Mouse (Mus musculus) CH12.LX (cell line): ENCODE measurements at regions not wholly inside any gene's neighbourhood (a gene's known extent, or its start where the extent isn't known, plus 50 kb on each side); places are given as distances from the start of the nearest gene placed in this dataset.

ENCODE experiments used
- DNase-seq: peaks from one replicate; pipeline ENCODE4 v3.0.0-alpha.2; 2013; ENCODE audit errors: extremely low read depth
- H3K27ac ChIP-seq: 2 replicates; pipeline ENCODE4 v1.5.1; 2012; ENCODE audit warnings: low read depth, mild to moderate bottlenecking, control low read depth, moderate library complexity; ENCODE audit not compliant: insufficient read depth
- H3K27me3 ChIP-seq: replicated peaks from 2 replicates; pipeline ENCODE3; 2012; ENCODE audit warnings: inconsistent platforms
- H3K36me3 ChIP-seq, 2 experiments: replicated peaks in 1 of 2; 2 replicates each; pipeline versions ENCODE3 to v1.6.1; 2012; ENCODE audit warnings: inconsistent platforms in 1 of 2, low read length in 1 of 2, mild to moderate bottlenecking in 1 of 2, mixed read lengths in 1 of 2, moderate library complexity in 1 of 2; ENCODE audit not compliant: control insufficient read depth in 1 of 2, insufficient read depth in 1 of 2
- H3K4me1 ChIP-seq, 2 experiments: 2 replicates each; pipeline ENCODE4 v1.6.1; 2012; ENCODE audit warnings: inconsistent platforms in 1 of 2, moderate library complexity in 1 of 2; ENCODE audit not compliant: insufficient read depth in 2 of 2, control insufficient read depth in 1 of 2
- H3K4me2 ChIP-seq: 2 replicates; pipeline ENCODE4 v1.6.1; 2012; ENCODE audit warnings: low read depth, mild to moderate bottlenecking, control low read depth; ENCODE audit not compliant: poor library complexity, insufficient read depth, severe bottlenecking
- H3K4me3 ChIP-seq, 3 experiments: fragments of 150-350 bp in 1 of 3; sonication (generic) in 1 of 3; replicated peaks in 1 of 3; 2 replicates each; pipeline versions ENCODE3 to v1.5.1; 2011 to 2012; ENCODE audit warnings: low read depth in 2 of 3, low read length in 2 of 3, mild to moderate bottlenecking in 2 of 3, moderate library complexity in 2 of 3, control low read depth in 1 of 3, improper control_type of control experiment in 1 of 3, inconsistent platforms in 1 of 3, mixed read lengths in 1 of 3; ENCODE audit not compliant: poor library complexity in 1 of 3
- H3K79me2 ChIP-seq: replicated peaks from 2 replicates; pipeline ENCODE4 v1.6.1; 2012; ENCODE audit warnings: mild to moderate bottlenecking, moderate library complexity; ENCODE audit not compliant: control insufficient read depth, poor library complexity, insufficient read depth, severe bottlenecking; ENCODE audit errors: extremely low read depth
- H3K9ac ChIP-seq: 2 replicates; pipeline ENCODE4 v1.6.1; 2012; ENCODE audit warnings: low read depth, mild to moderate bottlenecking, control low read depth, moderate library complexity; ENCODE audit not compliant: insufficient read depth
- H3K9me3 ChIP-seq: replicated peaks from 2 replicates; pipeline ENCODE3; 2012; ENCODE audit warnings: low read length, inconsistent platforms, mixed read lengths
- BHLHE40 ChIP-seq: IDR thresholded peaks from 2 replicates; pipeline ENCODE4 v1.6.1; 2011; ENCODE audit warnings: mild to moderate bottlenecking, low read depth, low read length, improper control_type of control experiment
- CHD1 ChIP-seq: IDR thresholded peaks from 2 replicates; pipeline ENCODE4 v1.6.1; 2012; ENCODE audit warnings: low read depth, low read length, improper control_type of control experiment, inconsistent platforms
- EP300 ChIP-seq: IDR thresholded peaks from 2 replicates; pipeline ENCODE4 v1.6.1; 2011; ENCODE audit warnings: low read length, improper control_type of control experiment
- ETS1 ChIP-seq: conservative IDR thresholded peaks from 2 replicates; pipeline ENCODE4 v1.6.1; 2012; ENCODE audit warnings: low read depth, mild to moderate bottlenecking, inconsistent platforms, low read length, improper control_type of control experiment, moderate library complexity
- GABPA ChIP-seq: IDR thresholded peaks from 2 replicates; pipeline ENCODE4 v1.6.1; 2012; ENCODE audit warnings: low read depth, low read length, improper control_type of control experiment, inconsistent platforms; ENCODE audit not compliant: insufficient replicate concordance
- IRF4 ChIP-seq: IDR thresholded peaks from 2 replicates; pipeline ENCODE4 v1.6.1; 2014; ENCODE audit warnings: low read depth, mild to moderate bottlenecking, inconsistent platforms, low read length, improper control_type of control experiment
- JUN ChIP-seq: IDR thresholded peaks from 2 replicates; pipeline ENCODE4 v1.6.1; 2011; ENCODE audit warnings: low read depth, mild to moderate bottlenecking, low read length, improper control_type of control experiment, moderate library complexity; ENCODE audit not compliant: insufficient read depth
- JUND ChIP-seq: conservative IDR thresholded peaks from 2 replicates; pipeline ENCODE4 v1.6.1; 2011; ENCODE audit warnings: low read depth, low read length, improper control_type of control experiment
- MAFK ChIP-seq: IDR thresholded peaks from 2 replicates; pipeline ENCODE4 v1.6.1; 2011; ENCODE audit warnings: low read length, improper control_type of control experiment; ENCODE audit not compliant: insufficient replicate concordance
- MAZ ChIP-seq: IDR thresholded peaks from 2 replicates; pipeline ENCODE4 v1.6.1; 2012; ENCODE audit warnings: low read depth, mild to moderate bottlenecking, inconsistent platforms, low read length, improper control_type of control experiment, moderate library complexity
- MEF2A ChIP-seq: IDR thresholded peaks from 2 replicates; pipeline ENCODE4 v1.6.1; 2014; ENCODE audit warnings: low read depth, mild to moderate bottlenecking, inconsistent platforms, low read length, improper control_type of control experiment, borderline replicate concordance
- MYC ChIP-seq: IDR thresholded peaks from 2 replicates; pipeline ENCODE4 v1.6.1; 2011; ENCODE audit warnings: low read depth, mild to moderate bottlenecking, improper control_type of control experiment, low read length
- NELFE ChIP-seq: IDR thresholded peaks from 2 replicates; pipeline ENCODE4 v1.6.1; 2011; ENCODE audit warnings: low read depth, low read length, improper control_type of control experiment
- PAX5 ChIP-seq: IDR thresholded peaks from 2 replicates; pipeline ENCODE4 v1.6.1; 2012; ENCODE audit warnings: low read length, inconsistent platforms, mixed read lengths
- POLR2A ChIP-seq: IDR thresholded peaks from 2 replicates; pipeline ENCODE4 v1.6.1; 2011; ENCODE audit warnings: low read depth, mild to moderate bottlenecking, improper control_type of control experiment, low read length
- POLR2AphosphoS2 ChIP-seq: IDR thresholded peaks from 2 replicates; pipeline ENCODE4 v1.6.1; 2011; ENCODE audit warnings: low read depth, low read length, improper control_type of control experiment
- RAD21 ChIP-seq: IDR thresholded peaks from 2 replicates; pipeline ENCODE4 v1.6.1; 2011; ENCODE audit warnings: low read depth, mild to moderate bottlenecking, low read length, improper control_type of control experiment, moderate library complexity
- RCOR1 ChIP-seq: conservative IDR thresholded peaks from 2 replicates; pipeline ENCODE4 v1.6.1; 2012; ENCODE audit warnings: low read depth, mild to moderate bottlenecking, inconsistent platforms, low read length, improper control_type of control experiment
- TBP ChIP-seq: conservative IDR thresholded peaks from 2 replicates; pipeline ENCODE4 v1.6.1; 2011; ENCODE audit warnings: low read depth, low read length, improper control_type of control experiment
- USF1 ChIP-seq: IDR thresholded peaks from 2 replicates; pipeline ENCODE4 v1.6.1; 2014; ENCODE audit warnings: low read depth, mild to moderate bottlenecking, inconsistent platforms, low read length, improper control_type of control experiment
- ZC3H11A ChIP-seq: IDR thresholded peaks from 2 replicates; pipeline ENCODE4 v1.6.1; 2012; ENCODE audit warnings: low read depth, mild to moderate bottlenecking, inconsistent platforms, low read length, improper control_type of control experiment
- dilution Hi-C: fragments of 300-500 bp; cut with MboI; formaldehyde crosslinking; loops from 2 replicates; pipeline ENCODE4 v1.14.3; 2020; ENCODE audit warnings: low sequenced_read_pairs; ENCODE audit not compliant: extremely low pct_unique_long_range_greater_than_20kb, extremely low pct_ligation_motif_present
- in situ Hi-C: fragments of 300-500 bp; cut with MboI; formaldehyde crosslinking; loops from 3 replicates; pipeline ENCODE4 v1.14.3; 2019; ENCODE audit warnings: low sequenced_read_pairs, low pct_ligation_motif_present, low pct_unique_long_range_greater_than_20kb, mixed read lengths

- Histone ChIP-seq H3K79me2 (no peaks in the 10 kb centered on the region), H3K4me1 (no peaks in the 10 kb centered on the region), H3K27me3 (peaks cover 67% of the 10 kb centered on the region), H3K4me2 (no peak overlapping the region), H3K27ac (no peak overlapping the region), H3K36me3 (no peaks in the 10 kb centered on the region), H3K9me3 (no peaks in the 10 kb centered on the region)
- no peak for DNase-seq
- dilution Hi-C loops = no loop called here
- TF ChIP-seq RCOR1 (no peak), POLR2A (no peak), ETS1 (no peak), PAX5 (no peak), CHD1 (no peak), IRF4 (no peak), MAZ (no peak), MYC (no peak), GABPA (no peak), ZC3H11A (no peak), POLR2AphosphoS2 (no peak), RAD21 (no peak), JUN (no peak), USF1 (no peak), BHLHE40 (no peak), MEF2A (no peak), MAFK (no peak), EP300 (no peak)
- TF ChIP-seq, all 38 proteins: peak for 0
- Histone ChIP-seq H3K9ac (no peak overlapping the region), H3K4me3 (no peak overlapping the region)
- in situ Hi-C loops = no loop called here
Measured at GRCm38 (mm10) chr9:74793394-74793793, 68.3 kb upstream of the Onecut1 start.

- Histone ChIP-seq H3K9ac (no peak overlapping the region), H3K4me1 (no peaks in the 10 kb centered on the region), H3K4me3 (no peak overlapping the region), H3K4me2 (no peak overlapping the region), H3K27me3 (peaks cover 78% of the 10 kb centered on the region), H3K79me2 (no peaks in the 10 kb centered on the region), H3K27ac (no peak overlapping the region), H3K9me3 (no peaks in the 10 kb centered on the region), H3K36me3 (no peaks in the 10 kb centered on the region)
- dilution Hi-C loops = no loop called here
- no peak for TF ChIP-seq TBP
- TF ChIP-seq EP300 = no peak
- TF ChIP-seq JUND = no peak
- TF ChIP-seq NELFE = no peak
- TF ChIP-seq RAD21 = no peak
- no peak for TF ChIP-seq RCOR1
- no peak for TF ChIP-seq ETS1
- no peak for TF ChIP-seq GABPA
- DNase-seq = no peak
- in situ Hi-C loops = no loop called here
Measured at GRCm38 (mm10) chr9:74795994-74796393, 65.7 kb upstream of the Onecut1 start.
